Comparison of ENCODE assay signal across 9 mouse cellular contexts in genomic region chr4:105109990-105110683, GRCm38 (mm10). TPM values are rescaled to one million over a fixed set of nuclear protein-coding genes. Genes with fewer than 3 reads are reported as not detected.
DNase-seq lines count a peak whose midpoint lies in the region; ATAC-seq and TF ChIP-seq lines count a peak whose summit lies in the region.
"Had no signal": no experiment of that assay in that cellular context is flagged by ENCODE, and none has a peak within 500 bp of the region (broad histone marks: within the 10 kb centered on the region; RNA-seq: fewer than 3 reads in every experiment).

No protein-coding gene starts in this region.

- WGBS in heart, adult 2 months, result 5% methylated on average over 22 of the region's 24 CpGs
- WGBS in embryonic facial prominence, embryonic 12.5 days, result 3% methylated on average over 24 of the region's 24 CpGs
- WGBS in hindbrain, postnatal 0 days, result 3% methylated on average over 18 of the region's 24 CpGs
- 4% methylated on average over 24 of the region's 24 CpGs for WGBS in liver, embryonic 12.5 days (ENCODE audit: insufficient replicate concordance)

- H3K9ac ChIP-seq in heart, adult 2 months (ENCODE audit: low read depth, low read length), result peak overlapping the region; percentile 96
- H3K9ac ChIP-seq in CH12.LX (ENCODE audit: insufficient read depth, low read depth), result peak overlapping the region; percentile 65
- H3K9ac ChIP-seq in embryonic facial prominence, embryonic 12.5 days, result peak overlapping the region; percentile 70
- H3K9ac ChIP-seq in hindbrain, postnatal 0 days (replicated peaks; ENCODE audit: low read length), result peak overlapping the region; percentile 90
- H3K9ac ChIP-seq in liver, embryonic 12.5 days, result peak overlapping the region; percentile 22; the same call in 1 of the 2 replicates

- in situ Hi-C loops in CH12.LX (cut with MboI; ENCODE audit: low pct_ligation_motif_present, low pct_unique_long_range_greater_than_20kb, low sequenced_read_pairs), result no loop called here

- no peaks in the 10 kb centered on the region for H3K36me3 ChIP-seq in heart, adult 2 months (ENCODE audit: control insufficient read depth, insufficient read depth, low read length)
- no peaks in the 10 kb centered on the region for H3K36me3 ChIP-seq in CH12.LX (replicated peaks in 1 of 2; ENCODE audit: control insufficient read depth in 1 of 2, insufficient read depth in 1 of 2, low read length in 1 of 2)
- H3K36me3 ChIP-seq in embryonic facial prominence, embryonic 12.5 days, result no peaks in the 10 kb centered on the region
- H3K36me3 ChIP-seq in hindbrain, postnatal 0 days (ENCODE audit: insufficient read depth, low read length), result no peaks in the 10 kb centered on the region
- H3K36me3 ChIP-seq in liver, embryonic 12.5 days, result no peaks in the 10 kb centered on the region

- no peaks in the 10 kb centered on the region for H3K9me3 ChIP-seq in CH12.LX (replicated peaks; ENCODE audit: low read length)
- no peaks in the 10 kb centered on the region for H3K9me3 ChIP-seq in embryonic facial prominence, embryonic 12.5 days
- H3K9me3 ChIP-seq in hindbrain, postnatal 0 days (ENCODE audit: low read length), result no peaks in the 10 kb centered on the region
- H3K9me3 ChIP-seq in liver, embryonic 12.5 days (replicated peaks), result no peaks in the 10 kb centered on the region

- TF ChIP-seq EP300 in heart, adult 2 months (IDR thresholded peaks at IDR 0.05; ENCODE audit: insufficient read depth, low read depth, low read length), result no peak
- no peak for TF ChIP-seq EP300 in CH12.LX (IDR thresholded peaks at IDR 0.05; ENCODE audit: low read length)

- H3K27ac ChIP-seq in heart, adult 2 months, result peak overlapping the region; percentile 92
- H3K27ac ChIP-seq in CH12.LX (ENCODE audit: insufficient read depth, low read depth), result no peak overlapping the region
- no peak overlapping the region for H3K27ac ChIP-seq in embryonic facial prominence, embryonic 12.5 days
- H3K27ac ChIP-seq in hindbrain, postnatal 0 days, result peak overlapping the region; percentile 94
- no peak overlapping the region for H3K27ac ChIP-seq in liver, embryonic 12.5 days

- no peak for TF ChIP-seq CTCF in heart, adult 2 months (IDR thresholded peaks at IDR 0.05)
- no peak for TF ChIP-seq CTCF in CH12.LX (conservative IDR thresholded peaks at IDR 0.05 in 1 of 2, IDR thresholded peaks at IDR 0.05 in 1 of 2; ENCODE audit: low read depth in 2 of 2, low read length in 2 of 2)
- peak; percentile 7; the same call in 1 of the 2 replicates for TF ChIP-seq CTCF in hindbrain, postnatal 0 days (IDR thresholded peaks at IDR 0.05; ENCODE audit: low read depth)

- TF ChIP-seq POLR2A in heart, adult 2 months (IDR thresholded peaks at IDR 0.05; ENCODE audit: insufficient read depth, low read depth, low read length), result 0 out of 2 replicates have a peak, but pooled peaks have one; percentile 30
- peak; percentile 53; the same call in 1 of the 2 replicates for TF ChIP-seq POLR2A in CH12.LX (IDR thresholded peaks at IDR 0.05; ENCODE audit: low read depth, low read length)

- H3K4me3 ChIP-seq in heart, adult 2 months, result peak overlapping the region; percentile 88
- H3K4me3 ChIP-seq in CH12.LX (replicated peaks in 1 of 3; ENCODE audit: low read depth in 2 of 3, low read length in 2 of 3, poor library complexity in 1 of 3), result peak overlapping the region; percentile 26 to 78 (median 59)
- peak overlapping the region; percentile 69 for H3K4me3 ChIP-seq in embryonic facial prominence, embryonic 12.5 days
- H3K4me3 ChIP-seq in hindbrain, postnatal 0 days (ENCODE audit: low read length), result peak overlapping the region; percentile 79
- H3K4me3 ChIP-seq in liver, embryonic 12.5 days, result peak overlapping the region; percentile 58

- H3K79me2 ChIP-seq in heart, adult 2 months (replicated peaks; ENCODE audit: control insufficient read depth, insufficient read depth, low read length), result no peaks in the 10 kb centered on the region
- H3K79me2 ChIP-seq in CH12.LX (replicated peaks; ENCODE audit: control insufficient read depth, extremely low read depth, insufficient read depth, poor library complexity, severe bottlenecking), result no peaks in the 10 kb centered on the region

- no peaks in the 10 kb centered on the region for H3K27me3 ChIP-seq in heart, adult 2 months (ENCODE audit: control insufficient read depth, insufficient read depth, low read length)
- H3K27me3 ChIP-seq in CH12.LX (replicated peaks), result peaks cover 8% of the 10 kb centered on the region
- H3K27me3 ChIP-seq in embryonic facial prominence, embryonic 12.5 days, result peaks cover 29% of the 10 kb centered on the region
- H3K27me3 ChIP-seq in hindbrain, postnatal 0 days (ENCODE audit: insufficient read depth, low read length), result no peaks in the 10 kb centered on the region
- peaks cover 53% of the 10 kb centered on the region for H3K27me3 ChIP-seq in liver, embryonic 12.5 days (replicated peaks)

- dilution Hi-C loops in CH12.LX (cut with MboI; ENCODE audit: extremely low pct_ligation_motif_present, extremely low pct_unique_long_range_greater_than_20kb, low sequenced_read_pairs), result no loop called here

- DNase-seq in heart, adult 2 months, result no peak
- no peak for DNase-seq in heart, adult 18-20 months
- no peak for DNase-seq in CH12.LX (ENCODE audit: extremely low read depth)
- peak; percentile 59 for DNase-seq in hindbrain, postnatal 0 days (ENCODE audit: low spot score)
- peak; percentile 60 for DNase-seq in retina, embryonic 14.5 days (ENCODE audit: low spot score)
- no peak for DNase-seq in spleen, adult 12 weeks (ENCODE audit: low spot score)

- peaks cover 2% of the 10 kb centered on the region; the same call in 1 of the 2 replicates for H3K4me1 ChIP-seq in heart, adult 2 months (ENCODE audit: control insufficient read depth, insufficient read depth, low read length)
- peaks cover 0 to 3% of the 10 kb centered on the region in 2 experiments; a peak in 1 of 4 replicates for H3K4me1 ChIP-seq in CH12.LX (ENCODE audit: control insufficient read depth in 1 of 2, insufficient read depth in 2 of 2)
- peaks cover 12% of the 10 kb centered on the region for H3K4me1 ChIP-seq in embryonic facial prominence, embryonic 12.5 days
- peaks cover 14% of the 10 kb centered on the region; the same call in 1 of the 2 replicates for H3K4me1 ChIP-seq in hindbrain, postnatal 0 days (ENCODE audit: insufficient read depth, low read length)
- no peaks in the 10 kb centered on the region for H3K4me1 ChIP-seq in liver, embryonic 12.5 days

- TF ChIP-seq RAD21 in CH12.LX (IDR thresholded peaks at IDR 0.05; ENCODE audit: low read depth, low read length), result no peak

- peak overlapping the region; percentile 83 for H3K4me2 ChIP-seq in CH12.LX (ENCODE audit: insufficient read depth, low read depth, poor library complexity, severe bottlenecking)
- peak overlapping the region; percentile 95 for H3K4me2 ChIP-seq in embryonic facial prominence, embryonic 12.5 days (replicated peaks)
- peak overlapping the region; percentile 68 for H3K4me2 ChIP-seq in hindbrain, postnatal 0 days (ENCODE audit: low read depth, low read length)
- peak overlapping the region; percentile 76 for H3K4me2 ChIP-seq in liver, embryonic 12.5 days

- intact Hi-C loops in heart, adult 2 months (cut with DNase I), result loop anchor here (5.0 kb wide), 1 partner anchor 78 kb away; no protein-coding TSS in a partner anchor

- peak; percentile 82 for ATAC-seq in embryonic facial prominence, embryonic 12.5 days (ENCODE audit: insufficient number of reproducible peaks, insufficient read depth, low FRiP score, low TSS enrichment)
- peak; percentile 79 for ATAC-seq in hindbrain, postnatal 0 days
- ATAC-seq in liver, embryonic 12.5 days, result peak; percentile 35

TF ChIP-seq in CH12.LX, 34 proteins besides CTCF, POLR2A, EP300 and RAD21 (continues in another document):
- TF ChIP-seq NELFE (IDR thresholded peaks at IDR 0.05; ENCODE audit: low read depth, low read length) (peak; percentile 10; the same call in 1 of the 2 replicates), UBTF (IDR thresholded peaks at IDR 0.05; ENCODE audit: low read depth, low read length) (0 out of 2 replicates have a peak, but pooled peaks have one; percentile 2), KAT2A (IDR thresholded peaks at IDR 0.05; ENCODE audit: insufficient replicate concordance, low read length) (no peak), GABPA (IDR thresholded peaks at IDR 0.05; ENCODE audit: insufficient replicate concordance, low read depth, low read length) (no peak), E2F4 (IDR thresholded peaks at IDR 0.05; ENCODE audit: insufficient replicate concordance, low read depth, low read length) (no peak), CHD2 (IDR thresholded peaks at IDR 0.05; ENCODE audit: low read length) (no peak), USF1 (IDR thresholded peaks at IDR 0.05; ENCODE audit: low read depth, low read length) (no peak), ELF1 (IDR thresholded peaks at IDR 0.05; ENCODE audit: low read depth, low read length) (no peak), MAX (IDR thresholded peaks at IDR 0.05; ENCODE audit: low read length) (no peak), MXI1 (IDR thresholded peaks at IDR 0.05; ENCODE audit: low read depth, low read length) (peak; percentile 3; the same call in 1 of the 2 replicates), NRF1 (IDR thresholded peaks at IDR 0.05; ENCODE audit: low read depth, low read length) (0 out of 2 replicates have a peak, but pooled peaks have one; percentile 10), ZNF384 (IDR thresholded peaks at IDR 0.05; ENCODE audit: low read depth, low read length) (no peak), ETS1 (conservative IDR thresholded peaks at IDR 0.05; ENCODE audit: low read depth, low read length) (no peak)

RNA-seq across cellular contexts. Expression of gene Prkaa2, which starts 0.4 kb away (rescaled TPM):
- 10 to 100 TPM; 76.5 to 84.3 TPM for total RNA-seq in heart, adult 2 months (2021)
- polyA plus RNA-seq in heart, adult 2 months (2012; rRNA removed), result 21.6 and 48.2 TPM in 2 replicates
- total RNA-seq in heart, adult 18-20 months (2021), result 10 to 100 TPM; 80.1 to 83.8 TPM
- total RNA-seq in CH12.LX (2012; rRNA removed), result 0.34 and 0.68 TPM in 2 replicates
- 0.23 TPM in 2 replicates for total RNA-seq in CH12.LX (2014; rRNA removed)
- polyA plus RNA-seq in CH12.LX (2012; ENCODE audit: insufficient read length, low read depth), result 0.20 and 0.29 TPM in 2 replicates
- 1.5 and 1.8 TPM in 2 replicates for polyA plus RNA-seq in embryonic facial prominence, embryonic 12.5 days (2016; fragmentation: Nextera tagmentation; extraction: Ambion mirVana)
- total RNA-seq in hindbrain, postnatal 0 days (2014; rRNA removed), result 16.9 and 19.3 TPM in 2 replicates
- polyA plus RNA-seq in hindbrain, postnatal 0 days (2015; fragmentation: Nextera tagmentation; extraction: Ambion mirVana), result 10.9 and 13.2 TPM in 2 replicates
- 0.42 and 0.48 TPM in 2 replicates for polyA plus RNA-seq in liver, embryonic 12.5 days (2016; fragmentation: Nextera tagmentation; extraction: Ambion mirVana)
- total RNA-seq: MEL had no signal

RNA-seq across cellular contexts. Expression of gene Plpp3, which starts 47.0 kb away (rescaled TPM):
- 10 to 100 TPM; 64.8 to 74.0 TPM for total RNA-seq in heart, adult 2 months (2021)
- polyA plus RNA-seq in heart, adult 2 months (2012; rRNA removed), result 76.9 and 92.0 TPM in 2 replicates
- total RNA-seq in heart, adult 18-20 months (2021), result 10 to 100 TPM; 56.4 to 57.5 TPM
- total RNA-seq in CH12.LX (2012; rRNA removed) (0.17 and 0.34 TPM in 2 replicates), CH12.LX (2014; rRNA removed) (1.2 and 1.3 TPM in 2 replicates)
- polyA plus RNA-seq in CH12.LX (2012; ENCODE audit: insufficient read length, low read depth), result 1.0 and 1.6 TPM in 2 replicates
- 115 TPM in 2 replicates for polyA plus RNA-seq in embryonic facial prominence, embryonic 12.5 days (2016; fragmentation: Nextera tagmentation; extraction: Ambion mirVana)
- 167 and 174 TPM in 2 replicates for total RNA-seq in hindbrain, postnatal 0 days (2014; rRNA removed)
- 180 and 198 TPM in 2 replicates for polyA plus RNA-seq in hindbrain, postnatal 0 days (2015; fragmentation: Nextera tagmentation; extraction: Ambion mirVana)
- 14.5 and 15.6 TPM in 2 replicates for polyA plus RNA-seq in liver, embryonic 12.5 days (2016; fragmentation: Nextera tagmentation; extraction: Ambion mirVana)
- total RNA-seq: MEL had no signal

Comparison
In these comparisons a context has a peak if more than half of its experiments do, and no peak if none do; other contexts are left out.
1. DNase-seq: peak in hindbrain, postnatal 0 days (single experiment) and retina, embryonic 14.5 days (single experiment); none in heart, adult 2 months (0 of 2), heart, adult 18-20 months (0 of 2), CH12.LX (single experiment) and spleen, adult 12 weeks (single experiment).
2. H3K27ac ChIP-seq: peak in heart, adult 2 months (single experiment) and hindbrain, postnatal 0 days (single experiment); none in CH12.LX (single experiment), embryonic facial prominence, embryonic 12.5 days (single experiment) and liver, embryonic 12.5 days (single experiment).
3. H3K9ac ChIP-seq: peak in every context shown above with its lines; median percentile 96 in heart, adult 2 months; 90 in hindbrain, postnatal 0 days; 70 in embryonic facial prominence, embryonic 12.5 days; 65 in CH12.LX; 22 in liver, embryonic 12.5 days.
4. Peak in every context shown above with its lines, with median percentiles within 50 percentile points of each other: H3K4me3 ChIP-seq, H3K4me2 ChIP-seq and ATAC-seq.